Mouse (Mus musculus) neutrophil, adult 5-6 weeks (primary cell): Measurements from ENCODE around the gene Mettl2. TPM values are rescaled to one million over a fixed set of nuclear protein-coding genes. Genes with fewer than 3 reads are reported as not detected.

Source experiments
- ATAC-seq: fragments of 151-379, 151-347 bp; 2 replicates; pipeline ENCODE4 v1.8.0; 2017; ENCODE audit warnings: mild to moderate bottlenecking, moderate TSS enrichment; ENCODE audit not compliant: insufficient number of reproducible peaks, poor library complexity, low FRiP score, severe bottlenecking; ENCODE audit errors: extremely low read depth
- total RNA-seq: library from RNA; stranded (forward); fragments of 200-1000 nt; gene quantifications from 2 replicates; pipeline ENCODE4 v1.2.3, GENCODE M21; 2017

The Mettl2 gene
- total RNA-seq, 1 experiment from 2014 or later, result 20.0 TPM

- no peak for ATAC-seq
These were observed 58.5 kb downstream of the Mettl2 start for GRCm38 (mm10) chr11:105184678-105185077.

Other genes starting within 250 kb of the Mettl2 start
- not detected in 2 replicates for gene Efcab3, start 62.8 kb upstream of the Mettl2 start, total RNA-seq
- not detected in 2 replicates for gene Gm10842, start 20.5 kb downstream of the Mettl2 start, total RNA-seq
- 126 and 145 TPM in 2 replicates for gene Tlk2, start 52.4 kb downstream of the Mettl2 start, total RNA-seq
- 0.47 TPM in 1 of 2 replicates, not detected in the other for gene Mrc2, start 166.2 kb downstream of the Mettl2 start, total RNA-seq